Mouse (Mus musculus) neutrophil, adult 5-6 weeks (primary cell): ENCODE data around the gene Cnot10. TPM values are rescaled to one million over a fixed set of nuclear protein-coding genes. Genes with fewer than 3 reads are reported as not detected.

Experiments
- ATAC-seq: fragments of 151-379, 151-347 bp; 2 replicates; pipeline ENCODE4 v1.8.0; 2017; ENCODE audit warnings: mild to moderate bottlenecking, moderate TSS enrichment; ENCODE audit not compliant: insufficient number of reproducible peaks, poor library complexity, low FRiP score, severe bottlenecking; ENCODE audit errors: extremely low read depth
- total RNA-seq: library from RNA; stranded (forward); fragments of 200-1000 nt; gene quantifications from 2 replicates; pipeline ENCODE4 v1.2.3, GENCODE M21; 2017

Cnot10 gene
- total RNA-seq, 1 experiment from 2014 or later = 43.1 TPM

GRCm38 (mm10) chr9:114656701-114657100 is 16.7 kb upstream of the Cnot10 start:
- ATAC-seq = no peak

- no peak for ATAC-seq
Measured at GRCm38 (mm10) chr9:114655356-114655755, 15.4 kb upstream of the Cnot10 start.

GRCm38 (mm10) chr9:114650938-114651634 is 11.1 kb upstream of the Cnot10 start:
- ATAC-seq = peak; percentile 60; the same call in 1 of the 2 replicates

GRCm38 (mm10) chr9:114649371-114649770 is 9.4 kb upstream of the Cnot10 start:
- no peak for ATAC-seq

GRCm38 (mm10) chr9:114648472-114648871 is 8.5 kb upstream of the Cnot10 start:
- ATAC-seq = 0 out of 2 replicates have a peak, but pooled peaks have one; percentile 55

GRCm38 (mm10) chr9:114647506-114648432 is 7.8 kb upstream of the Cnot10 start:
- ATAC-seq = no peak

GRCm38 (mm10) chr9:114646556-114647505 is 6.8 kb upstream of the Cnot10 start:
- no peak for ATAC-seq

- no peak for ATAC-seq
Measured at GRCm38 (mm10) chr9:114639186-114639748, 717 bp downstream of the Cnot10 start.

GRCm38 (mm10) chr9:114636751-114637150 is 3.2 kb downstream of the Cnot10 start:
- ATAC-seq = no peak

GRCm38 (mm10) chr9:114636150-114636549 is 3.8 kb downstream of the Cnot10 start:
- no peak for ATAC-seq

- ATAC-seq = no peak
Measured at GRCm38 (mm10) chr9:114632331-114632730, 7.7 kb downstream of the Cnot10 start.

- ATAC-seq = no peak
Measured at GRCm38 (mm10) chr9:114626726-114627125, 13.3 kb downstream of the Cnot10 start.

GRCm38 (mm10) chr9:114624178-114624577 is 15.8 kb downstream of the Cnot10 start:
- no peak for ATAC-seq

- no peak for ATAC-seq
Measured at GRCm38 (mm10) chr9:114621149-114621548, 18.8 kb downstream of the Cnot10 start.

- no peak for ATAC-seq
Measured at GRCm38 (mm10) chr9:114614176-114614953, 25.6 kb downstream of the Cnot10 start.

- no peak for ATAC-seq
Measured at GRCm38 (mm10) chr9:114613026-114613425, 27.0 kb downstream of the Cnot10 start.

GRCm38 (mm10) chr9:114612566-114612965 is 27.4 kb downstream of the Cnot10 start:
- no peak for ATAC-seq

- no peak for ATAC-seq
Measured at GRCm38 (mm10) chr9:114610266-114610665, 29.7 kb downstream of the Cnot10 start.
